Mouse (Mus musculus) heart, embryonic 14.5 days (tissue): Measurements from ENCODE around the gene Hs6st2. TPM values are rescaled to one million over a fixed set of nuclear protein-coding genes. Genes with fewer than 3 reads are reported as not detected.
A peak's percentile ranks its signal among the peaks of the same experiment; 100 is the strongest.

Experiments used
- ATAC-seq: fragments of 200-750 bp; cut with Nextera tagmentation; 2 replicates; pipeline ENCODE4 v1.8.0; 2017; ENCODE audit warnings: low read depth, moderate TSS enrichment; ENCODE audit not compliant: insufficient number of reproducible peaks, insufficient read depth, low FRiP score
- H3K27ac ChIP-seq, 2 experiments: fragments of 200-500 bp in 1 of 2; fragments of 300-500 bp in 1 of 2; sonication (generic) in 1 of 2; replicated peaks in 1 of 2; 2 replicates each; pipeline ENCODE4 v1.5.1; 2012 to 2014; ENCODE audit warnings: low read depth in 2 of 2, low read length in 2 of 2, control low read depth in 1 of 2, mild to moderate bottlenecking in 1 of 2, mixed read lengths in 1 of 2; ENCODE audit not compliant: control insufficient read depth in 1 of 2, insufficient read depth in 1 of 2
- H3K27me3 ChIP-seq: fragments of 300-500 bp; sonication (generic); 2 replicates; pipeline ENCODE4 v1.6.1; 2014; ENCODE audit warnings: mild to moderate bottlenecking, low read length, control low read depth; ENCODE audit not compliant: control insufficient read depth, insufficient read depth
- H3K36me3 ChIP-seq: fragments of 300-500 bp; sonication (generic); 2 replicates; pipeline ENCODE4 v1.6.1; 2014; ENCODE audit warnings: mild to moderate bottlenecking, control low read depth, low read length, mixed read lengths; ENCODE audit not compliant: control insufficient read depth, insufficient read depth
- H3K4me1 ChIP-seq, 2 experiments: fragments of 200-500 bp in 1 of 2; fragments of 300-500 bp in 1 of 2; sonication (generic) in 1 of 2; 2 replicates each; pipeline ENCODE4 v1.6.1; 2012 to 2014; ENCODE audit warnings: low read length in 2 of 2, control low read depth in 1 of 2, mixed read lengths in 1 of 2; ENCODE audit not compliant: control insufficient read depth in 2 of 2, insufficient read depth in 2 of 2
- H3K4me2 ChIP-seq: fragments of 300-500 bp; sonication (generic); 2 replicates; pipeline ENCODE4 v1.6.1; 2014; ENCODE audit warnings: mild to moderate bottlenecking, low read length
- H3K4me3 ChIP-seq, 2 experiments: fragments of 200-500 bp in 1 of 2; fragments of 300-500 bp in 1 of 2; sonication (generic) in 1 of 2; 2 replicates each; pipeline ENCODE4 v1.5.1; 2012 to 2014; ENCODE audit warnings: low read length in 2 of 2, mild to moderate bottlenecking in 2 of 2, control low read depth in 1 of 2, low read depth in 1 of 2, moderate library complexity in 1 of 2; ENCODE audit not compliant: control insufficient read depth in 1 of 2, insufficient read depth in 1 of 2
- H3K9ac ChIP-seq: fragments of 300-500 bp; sonication (generic); 2 replicates; pipeline ENCODE4 v1.6.1; 2014; ENCODE audit warnings: mild to moderate bottlenecking, low read length
- H3K9me3 ChIP-seq: fragments of 300-500 bp; sonication (generic); 2 replicates; pipeline ENCODE4 v1.6.1; 2016; ENCODE audit warnings: low read length, control low read depth; ENCODE audit not compliant: control insufficient read depth
- WGBS: fragments of 180-500 bp; shearing (Covaris S2); extraction: QIAGEN DNeasy Blood & Tissue Kit; methylation state at CpG from one replicate; pipeline ENCODE4 v1.1.7; 2014; 5-methylcytosine and 5-hydroxymethylcytosine counted together
- polyA plus RNA-seq: library from polyadenylated mRNA; unstranded; fragments of >200 nt; fragmentation: Nextera tagmentation; extraction: Ambion mirVana; gene quantifications from 2 replicates; pipeline ENCODE4 v1.2.1, GENCODE M21; 2014

Gene Hs6st2
- polyA plus RNA-seq, 1 experiment from 2014 or later, result 13.2 TPM

DNA sequence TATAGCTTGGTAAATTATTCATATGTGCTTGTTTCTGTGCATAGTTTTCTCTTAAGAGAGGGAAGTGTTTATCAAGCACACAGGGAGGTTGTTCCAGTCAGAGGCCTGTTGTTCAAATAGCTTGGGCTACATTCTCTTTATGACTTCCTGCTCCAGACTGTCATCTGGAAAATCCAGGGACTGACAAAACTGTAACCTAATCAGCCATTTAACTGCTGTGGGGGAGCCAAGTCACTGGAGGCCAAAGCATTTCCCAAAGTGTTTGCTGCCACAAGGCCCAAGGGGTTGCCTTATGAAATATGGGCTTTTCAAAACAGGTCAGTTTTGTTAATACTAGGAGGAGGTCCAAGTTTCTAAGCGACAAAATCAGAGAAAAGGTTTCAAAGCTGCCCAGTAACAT, 119.8 kb downstream of the Hs6st2 start:
- Histone ChIP-seq H3K27ac (no peak overlapping the region), H3K9me3 (no peaks in the 10 kb centered on the region), H3K27me3 (no peaks in the 10 kb centered on the region), H3K4me2 (no peak overlapping the region), H3K9ac (no peak overlapping the region), H3K4me1 (no peaks in the 10 kb centered on the region), H3K4me3 (no peak overlapping the region), H3K36me3 (no peaks in the 10 kb centered on the region)
- ATAC-seq, result no peak
- 71% methylated on average over 1 of the region's 1 CpGs for WGBS

DNA sequence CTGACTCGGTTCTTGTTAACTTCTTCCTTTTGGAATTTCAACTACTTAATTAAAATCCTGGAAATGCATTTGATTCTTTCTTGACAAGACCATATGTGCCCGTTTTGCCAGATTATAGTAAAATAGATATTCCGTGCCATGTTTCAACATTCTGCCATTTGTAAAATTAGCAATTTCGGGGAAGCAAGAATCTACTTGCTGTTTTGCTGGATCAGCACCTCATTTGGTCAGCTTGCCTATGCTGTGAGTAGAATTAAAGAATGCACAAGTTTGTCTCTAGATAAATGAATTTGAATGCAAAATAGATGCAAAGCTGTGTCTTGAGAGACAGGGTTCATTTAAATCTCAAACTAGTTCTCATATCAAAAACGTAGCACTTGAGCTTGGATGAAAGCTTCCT, 142.0 kb downstream of the Hs6st2 start:
- H3K4me1 ChIP-seq, result no peaks in the 10 kb centered on the region
- no peak overlapping the region for H3K27ac ChIP-seq
- no peak overlapping the region for H3K4me2 ChIP-seq
- no peaks in the 10 kb centered on the region for H3K36me3 ChIP-seq
- 68% methylated on average over 5 of the region's 5 CpGs for WGBS
- no peaks in the 10 kb centered on the region; the same call in 1 of the 2 replicates for H3K9me3 ChIP-seq
- ATAC-seq, result no peak
- no peak overlapping the region for H3K4me3 ChIP-seq
- H3K9ac ChIP-seq, result no peak overlapping the region
- no peaks in the 10 kb centered on the region for H3K27me3 ChIP-seq

DNA sequence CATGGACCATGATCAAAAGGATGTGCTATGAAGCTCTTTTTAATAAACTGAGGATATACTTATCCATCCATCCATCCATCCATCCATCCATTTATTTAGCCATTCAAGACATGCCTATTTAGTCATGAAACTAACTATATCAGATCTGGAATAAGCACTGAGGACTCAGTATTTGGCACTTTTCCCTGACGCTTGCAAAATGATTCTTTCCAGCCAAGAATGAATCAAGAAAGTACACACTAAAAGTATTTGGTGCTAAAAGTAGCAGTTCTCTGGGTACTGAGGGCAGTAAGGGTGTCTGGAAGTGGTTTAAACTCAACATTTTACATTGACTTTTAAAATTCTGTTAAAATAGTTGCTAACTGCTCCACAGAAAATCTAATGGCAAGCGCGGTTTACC, 144.6 kb downstream of the Hs6st2 start:
- H3K27me3 ChIP-seq, result no peaks in the 10 kb centered on the region
- H3K36me3 ChIP-seq, result no peaks in the 10 kb centered on the region
- no peak overlapping the region for H3K4me3 ChIP-seq
- no peak for ATAC-seq
- 86% methylated on average over 3 of the region's 3 CpGs for WGBS
- H3K4me1 ChIP-seq, result no peaks in the 10 kb centered on the region
- H3K9me3 ChIP-seq, result no peaks in the 10 kb centered on the region
- no peak overlapping the region for H3K27ac ChIP-seq
- H3K4me2 ChIP-seq, result no peak overlapping the region
- H3K9ac ChIP-seq, result no peak overlapping the region

DNA sequence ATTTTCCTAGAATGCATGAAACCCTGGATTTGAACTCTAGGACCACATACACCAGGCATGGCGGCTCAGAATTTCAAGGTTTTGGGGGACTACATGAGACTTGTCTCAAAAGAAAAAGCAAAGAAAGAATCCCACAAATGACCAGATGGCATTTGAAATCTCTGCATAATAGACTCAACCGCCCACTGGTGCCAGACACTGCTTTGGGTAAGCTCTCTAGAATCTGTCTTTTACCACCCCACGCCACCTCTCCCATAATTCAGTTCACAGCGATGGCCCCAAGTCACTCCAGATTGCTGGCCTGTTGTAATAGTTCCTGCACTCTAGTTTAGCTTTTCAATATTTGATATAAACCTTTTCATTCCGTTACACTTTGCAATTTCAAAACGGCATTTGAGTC, 146.4 kb downstream of the Hs6st2 start:
- Histone ChIP-seq H3K9ac (no peak overlapping the region), H3K36me3 (no peaks in the 10 kb centered on the region), H3K9me3 (no peaks in the 10 kb centered on the region), H3K27me3 (no peaks in the 10 kb centered on the region), H3K4me2 (no peak overlapping the region), H3K4me3 (no peak overlapping the region), H3K27ac (no peak overlapping the region), H3K4me1 (no peaks in the 10 kb centered on the region)
- WGBS, result 78% methylated on average over 6 of the region's 6 CpGs
- no peak for ATAC-seq

DNA sequence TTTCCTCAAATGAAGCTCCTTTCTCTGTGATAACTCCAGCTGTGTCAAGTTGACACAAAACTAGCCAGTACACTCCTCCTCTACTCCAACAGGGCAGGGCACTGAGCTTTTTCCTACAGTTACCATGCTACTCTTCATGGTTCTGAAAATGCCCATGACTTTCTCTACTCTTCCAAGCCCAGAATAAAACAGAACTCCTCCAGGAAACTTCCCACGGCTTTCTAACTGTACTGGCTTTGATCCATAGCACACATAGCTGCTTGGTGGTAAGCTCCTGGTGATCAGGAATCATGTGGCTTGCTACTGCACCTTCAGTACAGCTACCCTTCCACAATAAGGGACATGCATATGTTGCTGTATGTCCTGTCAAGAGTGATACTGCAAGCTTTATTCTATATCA, 150.5 kb downstream of the Hs6st2 start:
- no peaks in the 10 kb centered on the region for H3K27me3 ChIP-seq
- H3K4me3 ChIP-seq, result no peak overlapping the region
- H3K27ac ChIP-seq, result no peak overlapping the region
- H3K9me3 ChIP-seq, result no peaks in the 10 kb centered on the region
- WGBS, result 45% methylated on average over 1 of the region's 1 CpGs
- no peak overlapping the region for H3K4me2 ChIP-seq
- H3K36me3 ChIP-seq, result no peaks in the 10 kb centered on the region
- H3K9ac ChIP-seq, result no peak overlapping the region
- ATAC-seq, result no peak
- no peaks in the 10 kb centered on the region for H3K4me1 ChIP-seq

DNA sequence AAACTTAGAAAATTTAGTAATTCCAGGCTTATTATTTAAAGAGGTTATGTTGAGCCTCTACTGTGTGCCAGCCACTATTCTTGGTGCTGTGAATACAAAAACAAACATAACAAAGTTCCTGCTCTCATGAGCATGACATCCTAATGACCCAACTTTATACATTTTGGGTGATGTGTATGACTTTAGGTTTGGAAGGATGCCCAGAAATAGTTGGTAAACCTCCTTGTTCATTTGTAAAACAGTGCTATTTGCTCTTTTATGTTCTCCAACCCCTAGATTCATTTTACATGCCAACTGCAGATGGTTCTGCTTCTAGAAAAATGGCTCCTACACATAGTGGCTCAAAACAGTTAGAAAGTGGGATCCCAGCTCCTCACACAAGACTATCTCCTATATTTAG, 153.1 kb downstream of the Hs6st2 start:
- Histone ChIP-seq H3K9me3 (no peaks in the 10 kb centered on the region), H3K27ac (no peak overlapping the region), H3K4me1 (no peaks in the 10 kb centered on the region), H3K27me3 (no peaks in the 10 kb centered on the region), H3K4me3 (no peak overlapping the region), H3K36me3 (no peaks in the 10 kb centered on the region), H3K9ac (no peak overlapping the region), H3K4me2 (no peak overlapping the region)
- ATAC-seq, result no peak

DNA sequence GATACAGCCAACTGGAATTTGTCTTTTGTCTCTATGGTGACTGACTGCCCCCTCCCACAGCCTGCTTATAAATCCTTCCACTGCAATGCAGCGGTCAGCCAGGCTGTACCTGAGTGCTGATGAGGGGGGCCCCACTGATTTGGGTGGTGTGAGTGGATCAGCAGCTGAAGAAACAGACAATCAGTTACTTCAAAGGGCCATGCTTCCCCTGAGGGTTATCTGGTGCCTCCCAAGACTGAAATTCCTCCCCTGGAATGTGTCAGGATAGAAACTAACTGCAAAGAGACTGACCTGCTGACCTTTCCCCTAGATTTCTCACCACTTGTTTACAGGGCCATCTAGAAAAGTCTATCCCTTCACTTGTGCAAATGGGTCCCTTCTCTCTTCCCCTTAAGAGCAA, 166.8 kb downstream of the Hs6st2 start:
- Histone ChIP-seq H3K27ac (peak overlapping the region in 1 of 2 experiments; percentile 27; a peak in 1 of 4 replicates), H3K4me3 (no peak overlapping the region), H3K9me3 (no peaks in the 10 kb centered on the region), H3K9ac (no peak overlapping the region), H3K4me1 (peaks cover 3 to 6% of the 10 kb centered on the region in 2 experiments; a peak in 2 of 4 replicates), H3K36me3 (no peaks in the 10 kb centered on the region), H3K4me2 (no peak overlapping the region), H3K27me3 (no peaks in the 10 kb centered on the region)
- no peak for ATAC-seq
- WGBS, result 18% methylated on average over 1 of the region's 1 CpGs

DNA sequence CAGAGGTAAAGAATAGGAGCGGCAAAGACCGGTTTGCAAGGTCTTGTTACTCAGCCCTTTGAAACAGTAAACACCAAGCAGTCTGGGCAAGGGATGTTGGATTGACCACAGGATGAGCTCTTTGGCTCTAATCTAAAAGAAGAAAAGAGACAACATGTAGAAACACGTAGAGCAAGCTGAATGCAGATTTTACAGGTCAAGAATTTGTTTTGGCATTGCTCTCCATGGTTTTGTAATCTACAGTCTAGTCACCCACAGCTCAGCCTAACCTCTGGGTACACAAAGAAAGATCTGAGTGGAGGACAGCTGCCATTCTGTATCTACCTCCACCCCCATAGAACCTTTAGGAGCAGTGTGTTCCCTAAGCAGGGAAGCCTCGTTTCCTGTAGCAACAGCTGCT, 175.1 kb downstream of the Hs6st2 start:
- Histone ChIP-seq H3K27ac (no peak overlapping the region), H3K4me1 (peaks cover 2 to 4% of the 10 kb centered on the region in 2 experiments; a peak in 1 of 4 replicates), H3K9ac (no peak overlapping the region), H3K9me3 (no peaks in the 10 kb centered on the region), H3K4me2 (no peak overlapping the region), H3K27me3 (no peaks in the 10 kb centered on the region), H3K36me3 (no peaks in the 10 kb centered on the region), H3K4me3 (no peak overlapping the region)
- 48% methylated on average over 4 of the region's 4 CpGs for WGBS
- no peak for ATAC-seq
